Mouse (Mus musculus) thymus, adult 2 months (tissue): ENCODE data around the gene Emilin1. TPM values are rescaled to one million over a fixed set of nuclear protein-coding genes. Genes with fewer than 3 reads are reported as not detected.

Experiments
- DNase-seq: peaks from one replicate; pipeline ENCODE4 v3.0.0; 2021
- H3K27ac ChIP-seq: fragments of 200-500 bp; 2 replicates; pipeline ENCODE4 v1.5.1; 2012; ENCODE audit warnings: low read length, control low read depth; ENCODE audit not compliant: control insufficient read depth, insufficient read depth
- H3K27me3 ChIP-seq: fragments of 200-500 bp; 2 replicates; pipeline ENCODE4 v1.6.1; 2012; ENCODE audit warnings: mild to moderate bottlenecking, low read length, moderate library complexity, mixed read lengths; ENCODE audit not compliant: control insufficient read depth, insufficient read depth
- H3K36me3 ChIP-seq: fragments of 200-500 bp; 2 replicates; pipeline ENCODE4 v1.6.1; 2012; ENCODE audit warnings: mild to moderate bottlenecking, low read length, moderate library complexity; ENCODE audit not compliant: control insufficient read depth, insufficient read depth
- H3K4me1 ChIP-seq: fragments of 200-500 bp; replicated peaks from 2 replicates; pipeline ENCODE4 v1.6.1; 2012; ENCODE audit warnings: low read length; ENCODE audit not compliant: control insufficient read depth, insufficient read depth
- H3K4me3 ChIP-seq: fragments of 200-500 bp; 2 replicates; pipeline ENCODE4 v1.5.1; 2012; ENCODE audit warnings: mild to moderate bottlenecking, low read length, control low read depth, moderate library complexity; ENCODE audit not compliant: control insufficient read depth, insufficient read depth
- CTCF ChIP-seq: fragments of 200-500 bp; IDR thresholded peaks from 2 replicates; pipeline ENCODE4 v1.5.1; 2012; ENCODE audit warnings: mild to moderate bottlenecking, control low read depth, low read length, moderate library complexity, borderline replicate concordance; ENCODE audit not compliant: control insufficient read depth, poor library complexity, insufficient read depth; ENCODE audit errors: extremely low read depth
- POLR2A ChIP-seq: fragments of 200-500 bp; IDR thresholded peaks from 2 replicates; pipeline ENCODE4 v1.6.1; 2012; ENCODE audit warnings: mild to moderate bottlenecking, low read length, control low read depth, moderate library complexity; ENCODE audit not compliant: control insufficient read depth, poor library complexity, insufficient read depth; ENCODE audit errors: extremely low read depth
- WGBS: fragments of 180-500 bp; shearing (Covaris S2); methylation state at CpG from one replicate; pipeline ENCODE4 v1.1.7; 2018; 5-methylcytosine and 5-hydroxymethylcytosine counted together
- polyA plus RNA-seq: library from polyadenylated mRNA; depleted of rRNA; stranded (reverse); fragments of >200 nt; gene quantifications from 2 replicates; pipeline ENCODE4 v1.2.3, GENCODE M21; 2012

The Emilin1 gene
- polyA plus RNA-seq, 1 experiment: 44.6 TPM

GRCm38 (mm10) chr5:30922581-30923041 lies 9.4 kb downstream of the Emilin1 start:
- H3K36me3 ChIP-seq: no peaks in the 10 kb centered on the region
- no peaks in the 10 kb centered on the region for H3K27me3 ChIP-seq
- 86% methylated on average over 10 of the region's 10 CpGs for WGBS
- DNase-seq: no peak
- H3K27ac ChIP-seq: no peak overlapping the region
- H3K4me3 ChIP-seq: no peak overlapping the region
- TF ChIP-seq CTCF (no peak), POLR2A (no peak)
- H3K4me1 ChIP-seq: peaks cover 10% of the 10 kb centered on the region

GRCm38 (mm10) chr5:30923119-30923518 lies 9.9 kb downstream of the Emilin1 start:
- Histone ChIP-seq H3K27ac (no peak overlapping the region), H3K36me3 (no peaks in the 10 kb centered on the region), H3K4me1 (peaks cover 10% of the 10 kb centered on the region), H3K27me3 (no peaks in the 10 kb centered on the region), H3K4me3 (no peak overlapping the region)
- TF ChIP-seq POLR2A (no peak), CTCF (no peak)
- 84% methylated on average over 6 of the region's 6 CpGs for WGBS
- no peak for DNase-seq

GRCm38 (mm10) chr5:30924614-30925013 lies 11.4 kb downstream of the Emilin1 start:
- Histone ChIP-seq H3K4me1 (peaks cover 10% of the 10 kb centered on the region), H3K27me3 (no peaks in the 10 kb centered on the region), H3K27ac (no peak overlapping the region), H3K4me3 (no peak overlapping the region), H3K36me3 (no peaks in the 10 kb centered on the region)
- TF ChIP-seq POLR2A (no peak), CTCF (no peak)
- 95% methylated on average over 8 of the region's 8 CpGs for WGBS
- no peak for DNase-seq

GRCm38 (mm10) chr5:30925217-30925616 lies 12.0 kb downstream of the Emilin1 start:
- H3K4me1 ChIP-seq: peaks cover 10% of the 10 kb centered on the region
- no peak for DNase-seq
- 94% methylated on average over 5 of the region's 5 CpGs for WGBS
- H3K27ac ChIP-seq: no peak overlapping the region
- H3K4me3 ChIP-seq: no peak overlapping the region
- no peaks in the 10 kb centered on the region for H3K36me3 ChIP-seq
- TF ChIP-seq CTCF (no peak), POLR2A (no peak)
- H3K27me3 ChIP-seq: no peaks in the 10 kb centered on the region

- Histone ChIP-seq H3K27me3 (no peaks in the 10 kb centered on the region), H3K4me1 (peaks cover 10% of the 10 kb centered on the region), H3K36me3 (no peaks in the 10 kb centered on the region), H3K4me3 (no peak overlapping the region), H3K27ac (no peak overlapping the region)
- TF ChIP-seq POLR2A (no peak), CTCF (no peak)
- no peak for DNase-seq
- 84% methylated on average over 2 of the region's 2 CpGs for WGBS
These were observed 12.9 kb downstream of the Emilin1 start for GRCm38 (mm10) chr5:30926073-30926472.

- 66% methylated on average over 7 of the region's 7 CpGs for WGBS
- no peak for TF ChIP-seq POLR2A
- no peak for DNase-seq
- Histone ChIP-seq H3K36me3 (no peaks in the 10 kb centered on the region), H3K4me1 (no peaks in the 10 kb centered on the region), H3K4me3 (no peak overlapping the region), H3K27me3 (no peaks in the 10 kb centered on the region), H3K27ac (no peak overlapping the region)
These were observed 14.8 kb downstream of the Emilin1 start for GRCm38 (mm10) chr5:30927945-30928529.

- no peak for TF ChIP-seq POLR2A
- TF ChIP-seq CTCF: no peak
- no peaks in the 10 kb centered on the region for H3K4me1 ChIP-seq
- no peak overlapping the region for H3K4me3 ChIP-seq
- H3K36me3 ChIP-seq: no peaks in the 10 kb centered on the region
- 75% methylated on average over 4 of the region's 4 CpGs for WGBS
- no peak overlapping the region for H3K27ac ChIP-seq
- no peaks in the 10 kb centered on the region for H3K27me3 ChIP-seq
- peak; percentile 64 for DNase-seq
These were observed 16.9 kb downstream of the Emilin1 start for GRCm38 (mm10) chr5:30930121-30930520.

- no peaks in the 10 kb centered on the region for H3K36me3 ChIP-seq
- DNase-seq: no peak
These were observed 17.6 kb downstream of the Emilin1 start for GRCm38 (mm10) chr5:30930846-30931245.

More at GRCm38 (mm10) chr5:30930846-30931245, 17.6 kb downstream of the Emilin1 start:
- Histone ChIP-seq H3K4me3 (no peak overlapping the region), H3K27ac (no peak overlapping the region), H3K4me1 (no peaks in the 10 kb centered on the region), H3K27me3 (no peaks in the 10 kb centered on the region)
- no peak for TF ChIP-seq POLR2A
- no peak for TF ChIP-seq CTCF
- 79% methylated on average over 6 of the region's 6 CpGs for WGBS
